Mouse (Mus musculus): ENCODE data around the gene Myo10. TPM values are rescaled to one million over a fixed set of nuclear protein-coding genes. Genes with fewer than 3 reads are reported as not detected.

The Myo10 gene
- polyA plus RNA-seq, 1 experiment from 2014 or later: 25.8 TPM

DNA sequence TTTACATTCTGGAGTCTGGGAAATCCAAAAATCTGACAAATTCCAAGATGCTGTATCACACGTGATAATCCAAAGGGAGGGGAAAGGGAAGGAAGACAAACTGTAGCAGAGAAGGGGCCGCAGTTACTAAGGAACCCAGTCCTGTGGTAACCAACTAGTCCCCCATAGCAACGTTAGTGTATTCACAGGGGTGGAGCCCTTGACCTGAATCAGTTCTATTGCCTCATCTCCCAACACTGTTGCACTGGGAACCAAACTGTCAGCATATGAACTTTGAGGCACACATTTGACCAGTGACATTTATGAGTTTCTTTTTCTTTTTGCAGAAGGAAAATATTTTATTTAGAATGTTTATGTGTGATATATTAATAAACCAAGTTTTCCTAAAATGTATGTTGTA is 237.1 kb downstream of the Myo10 start:
- ATAC-seq (replicated peaks; ENCODE audit: low FRiP score, low read depth) (no peak), DNase-seq (ENCODE audit: low spot score) (no peak)
- Histone ChIP-seq H3K36me3 (ENCODE audit: insufficient read depth, low read length) (no peaks in the 10 kb centered on the region), H3K9me3 (replicated peaks; ENCODE audit: low read length) (no peaks in the 10 kb centered on the region), H3K4me1 (replicated peaks; ENCODE audit: insufficient read depth, low read length) (peaks cover 5% of the 10 kb centered on the region; the same call in 1 of the 2 replicates), H3K9ac (ENCODE audit: low read depth, low read length) (no peak overlapping the region), H3K4me3 (replicated peaks; ENCODE audit: low read depth, low read length) (no peak overlapping the region), H3K27me3 (ENCODE audit: insufficient read depth, low read length) (no peaks in the 10 kb centered on the region), H3K27ac (no peak overlapping the region), H3K4me2 (ENCODE audit: low read length) (no peak overlapping the region)
- TF ChIP-seq CTCF (IDR thresholded peaks at IDR 0.05; ENCODE audit: low read depth): no peak
- WGBS: 51% methylated on average over 3 of the region's 3 CpGs

DNA sequence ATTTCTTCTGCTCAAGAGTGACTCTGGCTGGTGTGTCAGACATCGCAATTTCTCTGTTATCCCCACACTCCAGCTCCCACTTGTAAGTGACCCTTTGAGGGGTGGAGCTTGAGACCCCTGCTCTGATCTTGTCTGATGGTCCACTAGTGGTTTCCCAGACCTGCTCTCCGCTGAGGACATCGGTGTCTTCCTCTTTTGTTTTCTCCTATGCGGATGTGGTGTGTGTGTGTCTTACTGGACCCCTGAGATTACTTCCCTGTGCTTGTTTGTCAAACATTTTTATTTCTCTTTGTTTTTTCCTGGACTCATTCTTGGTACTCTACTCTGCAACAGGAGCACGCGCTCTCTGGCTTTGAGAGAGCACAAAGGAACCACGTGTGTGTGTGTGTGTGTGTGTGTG is 239.6 kb downstream of the Myo10 start:
- no peak overlapping the region for H3K27ac ChIP-seq
- no peak for DNase-seq (ENCODE audit: low spot score)
- peaks cover 5% of the 10 kb centered on the region; the same call in 1 of the 2 replicates for H3K4me1 ChIP-seq (replicated peaks; ENCODE audit: insufficient read depth, low read length)
- H3K36me3 ChIP-seq (ENCODE audit: insufficient read depth, low read length): no peaks in the 10 kb centered on the region
- 77% methylated on average over 7 of the region's 7 CpGs for WGBS
- no peak overlapping the region for H3K4me3 ChIP-seq (replicated peaks; ENCODE audit: low read depth, low read length)
- TF ChIP-seq CTCF (IDR thresholded peaks at IDR 0.05; ENCODE audit: low read depth): no peak
- no peak overlapping the region for H3K4me2 ChIP-seq (ENCODE audit: low read length)
- no peak for ATAC-seq (replicated peaks; ENCODE audit: low FRiP score, low read depth)
- no peaks in the 10 kb centered on the region for H3K9me3 ChIP-seq (replicated peaks; ENCODE audit: low read length)
- no peak overlapping the region for H3K9ac ChIP-seq (ENCODE audit: low read depth, low read length)
- no peaks in the 10 kb centered on the region for H3K27me3 ChIP-seq (ENCODE audit: insufficient read depth, low read length)

Other genes starting within 250 kb of the Myo10 start
- gene Basp1, start 208.8 kb upstream of the Myo10 start, polyA plus RNA-seq (2015; fragmentation: Nextera tagmentation; extraction: Ambion mirVana): 24.6 and 31.7 TPM in 2 replicates
- 37.0 and 37.1 TPM in 2 replicates for gene Retreg1, start 220.7 kb downstream of the Myo10 start, polyA plus RNA-seq (2015; fragmentation: Nextera tagmentation; extraction: Ambion mirVana)